Mouse (Mus musculus) hindbrain, embryonic 14.5 days (tissue): ENCODE data around the gene Chd1. TPM values are rescaled to one million over a fixed set of nuclear protein-coding genes. Genes with fewer than 3 reads are reported as not detected.
A peak's percentile ranks its signal among the peaks of the same experiment; 100 is the strongest.

Source experiments
- ATAC-seq: fragments of 200-750 bp; cut with Nextera tagmentation; 2 replicates; pipeline ENCODE4 v1.8.0; 2017; ENCODE audit warnings: moderate number of reproducible peaks, mild to moderate bottlenecking, moderate TSS enrichment, moderate library complexity; ENCODE audit not compliant: low FRiP score
- DNase-seq: peaks from one replicate; pipeline ENCODE4 v3.0.0-alpha.2; 2015; ENCODE audit warnings: low spot score
- H3K27ac ChIP-seq: fragments of 300-500 bp; sonication (generic); 2 replicates; pipeline ENCODE4 v1.5.1; 2014; ENCODE audit warnings: mild to moderate bottlenecking, moderate library complexity
- H3K27me3 ChIP-seq: fragments of 300-500 bp; sonication (generic); 2 replicates; pipeline ENCODE4 v1.6.1; 2014; ENCODE audit warnings: mild to moderate bottlenecking, low read length, mixed read lengths; ENCODE audit not compliant: control insufficient read depth, insufficient read depth
- H3K36me3 ChIP-seq: fragments of 300-500 bp; sonication (generic); replicated peaks from 2 replicates; pipeline ENCODE4 v1.6.1; 2014; ENCODE audit not compliant: control insufficient read depth, insufficient read depth
- H3K4me1 ChIP-seq: fragments of 300-500 bp; sonication (generic); replicated peaks from 2 replicates; pipeline ENCODE4 v1.6.1; 2014; ENCODE audit warnings: antibody characterized with exemption, low read length, mixed read lengths; ENCODE audit not compliant: control insufficient read depth, insufficient read depth
- H3K4me2 ChIP-seq: fragments of 300-500 bp; sonication (generic); replicated peaks from 2 replicates; pipeline ENCODE4 v1.6.1; 2014; ENCODE audit warnings: mild to moderate bottlenecking, moderate library complexity
- H3K4me3 ChIP-seq: fragments of 300-500 bp; sonication (generic); replicated peaks from 2 replicates; pipeline ENCODE4 v1.5.1; 2014; ENCODE audit warnings: mild to moderate bottlenecking, low read length
- H3K9ac ChIP-seq: fragments of 300-500 bp; sonication (generic); 2 replicates; pipeline ENCODE4 v1.6.1; 2014
- H3K9me3 ChIP-seq: fragments of 300-500 bp; sonication (generic); 2 replicates; pipeline ENCODE4 v1.6.1; 2016; ENCODE audit warnings: low read length; ENCODE audit not compliant: control insufficient read depth
- WGBS: fragments of 180-500 bp; shearing (Covaris S2); extraction: QIAGEN DNeasy Blood & Tissue Kit; methylation state at CpG from one replicate; pipeline ENCODE4 v1.1.7; 2014; 5-methylcytosine and 5-hydroxymethylcytosine counted together
- polyA plus RNA-seq: library from polyadenylated mRNA; unstranded; fragments of >200 nt; fragmentation: Nextera tagmentation; extraction: Ambion mirVana; gene quantifications from 2 replicates; pipeline ENCODE4 v1.2.1, GENCODE M21; 2014

The Chd1 gene
- polyA plus RNA-seq, 1 experiment from 2014 or later: 21.8 TPM

GRCm38 (mm10) chr17:15817096-15817450 is 112.3 kb downstream of the Chd1 start:
- Histone ChIP-seq H3K27ac (no peak overlapping the region), H3K4me2 (no peak overlapping the region), H3K9ac (no peak overlapping the region), H3K27me3 (no peaks in the 10 kb centered on the region), H3K4me1 (peaks cover 45% of the 10 kb centered on the region), H3K36me3 (peaks cover 54% of the 10 kb centered on the region), H3K4me3 (no peak overlapping the region), H3K9me3 (no peaks in the 10 kb centered on the region)
- WGBS: 87% methylated on average over 5 of the region's 5 CpGs
- DNase-seq: no peak
- no peak for ATAC-seq

GRCm38 (mm10) chr17:15817634-15818033 is 112.9 kb downstream of the Chd1 start:
- WGBS: 88% methylated on average over 2 of the region's 2 CpGs
- Histone ChIP-seq H3K4me1 (peaks cover 44% of the 10 kb centered on the region), H3K9ac (no peak overlapping the region)

GRCm38 (mm10) chr17:15818372-15818771 is 113.6 kb downstream of the Chd1 start:
- no peaks in the 10 kb centered on the region for H3K9me3 ChIP-seq
- H3K4me2 ChIP-seq: 0 out of 2 replicates have a peak overlapping the region, but pooled peaks have one; percentile 7
- no peak overlapping the region for H3K4me3 ChIP-seq
- H3K36me3 ChIP-seq: peaks cover 47% of the 10 kb centered on the region
- H3K9ac ChIP-seq: no peak overlapping the region
- H3K4me1 ChIP-seq: peaks cover 47% of the 10 kb centered on the region
- DNase-seq (no peak), ATAC-seq (no peak)
- no peaks in the 10 kb centered on the region for H3K27me3 ChIP-seq
- H3K27ac ChIP-seq: no peak overlapping the region
- 75% methylated on average over 8 of the region's 8 CpGs for WGBS

More at GRCm38 (mm10) chr17:15817634-15818033, 112.9 kb downstream of the Chd1 start:
- Histone ChIP-seq H3K4me3 (no peak overlapping the region), H3K27ac (no peak overlapping the region), H3K4me2 (0 out of 2 replicates have a peak overlapping the region, but pooled peaks have one; percentile 7), H3K36me3 (peaks cover 51% of the 10 kb centered on the region), H3K9me3 (no peaks in the 10 kb centered on the region), H3K27me3 (no peaks in the 10 kb centered on the region)
- ATAC-seq: no peak
- no peak for DNase-seq

GRCm38 (mm10) chr17:15820146-15820545 is 115.4 kb downstream of the Chd1 start:
- 57% methylated on average over 6 of the region's 6 CpGs for WGBS
- no peak overlapping the region for H3K27ac ChIP-seq
- DNase-seq (peak; percentile 23), ATAC-seq (no peak)
- no peak overlapping the region for H3K9ac ChIP-seq
- no peaks in the 10 kb centered on the region for H3K9me3 ChIP-seq
- no peaks in the 10 kb centered on the region for H3K27me3 ChIP-seq
- H3K4me1 ChIP-seq: peaks cover 41% of the 10 kb centered on the region
- H3K36me3 ChIP-seq: peaks cover 42% of the 10 kb centered on the region
- H3K4me3 ChIP-seq: no peak overlapping the region
- peak overlapping the region; percentile 15 for H3K4me2 ChIP-seq

GRCm38 (mm10) chr17:15820761-15821160 is 116.0 kb downstream of the Chd1 start:
- no peak for DNase-seq
- H3K4me2 ChIP-seq: peak overlapping the region; percentile 77
- 84% methylated on average over 10 of the region's 10 CpGs for WGBS
- H3K4me1 ChIP-seq: peaks cover 41% of the 10 kb centered on the region
- no peak overlapping the region for H3K27ac ChIP-seq
- H3K9me3 ChIP-seq: no peaks in the 10 kb centered on the region
- no peaks in the 10 kb centered on the region for H3K27me3 ChIP-seq
- H3K36me3 ChIP-seq: peaks cover 40% of the 10 kb centered on the region
- ATAC-seq: no peak
- 0 out of 2 replicates have a peak overlapping the region, but pooled peaks have one; percentile 0 for H3K4me3 ChIP-seq
- no peak overlapping the region for H3K9ac ChIP-seq

GRCm38 (mm10) chr17:15821706-15822105 is 116.9 kb downstream of the Chd1 start:
- no peak overlapping the region for H3K27ac ChIP-seq
- no peak overlapping the region for H3K4me3 ChIP-seq
- H3K36me3 ChIP-seq: peaks cover 37% of the 10 kb centered on the region
- 90% methylated on average over 4 of the region's 4 CpGs for WGBS
- ATAC-seq (no peak), DNase-seq (no peak)
- no peak overlapping the region for H3K9ac ChIP-seq
- H3K4me1 ChIP-seq: peaks cover 41% of the 10 kb centered on the region
- no peaks in the 10 kb centered on the region for H3K9me3 ChIP-seq
- H3K27me3 ChIP-seq: no peaks in the 10 kb centered on the region
- H3K4me2 ChIP-seq: peak overlapping the region; percentile 77; the same call in 1 of the 2 replicates

Other genes starting within 250 kb of the Chd1 start
- gene Psmb1, start 205.2 kb upstream of the Chd1 start, polyA plus RNA-seq: 241 and 266 TPM in 2 replicates
- gene Tbp, start 205.1 kb upstream of the Chd1 start, polyA plus RNA-seq: 55.9 and 56.6 TPM in 2 replicates
- 69.6 and 72.1 TPM in 2 replicates for gene Pdcd2, start 177.7 kb upstream of the Chd1 start, polyA plus RNA-seq
- 0.37 and 0.48 TPM in 2 replicates for gene Prdm9, start 140.6 kb upstream of the Chd1 start, polyA plus RNA-seq
- gene Rgmb, start 126.1 kb downstream of the Chd1 start, polyA plus RNA-seq: 95.0 and 100.0 TPM in 2 replicates